Mouse (Mus musculus) olfactory bulb, adult 2 months (tissue): ENCODE data around the gene Parvb.

ENCODE experiments used
- CTCF ChIP-seq: fragments of 200-500 bp; IDR thresholded peaks from 2 replicates; pipeline ENCODE4 v1.5.1; 2012; ENCODE audit warnings: low read depth, mild to moderate bottlenecking, low read length, moderate library complexity; ENCODE audit not compliant: insufficient read depth
- POLR2A ChIP-seq: fragments of 200-500 bp; IDR thresholded peaks from 2 replicates; pipeline ENCODE4 v1.6.1; 2012; ENCODE audit warnings: mild to moderate bottlenecking, low read depth, low read length, moderate library complexity; ENCODE audit not compliant: insufficient read depth

DNA sequence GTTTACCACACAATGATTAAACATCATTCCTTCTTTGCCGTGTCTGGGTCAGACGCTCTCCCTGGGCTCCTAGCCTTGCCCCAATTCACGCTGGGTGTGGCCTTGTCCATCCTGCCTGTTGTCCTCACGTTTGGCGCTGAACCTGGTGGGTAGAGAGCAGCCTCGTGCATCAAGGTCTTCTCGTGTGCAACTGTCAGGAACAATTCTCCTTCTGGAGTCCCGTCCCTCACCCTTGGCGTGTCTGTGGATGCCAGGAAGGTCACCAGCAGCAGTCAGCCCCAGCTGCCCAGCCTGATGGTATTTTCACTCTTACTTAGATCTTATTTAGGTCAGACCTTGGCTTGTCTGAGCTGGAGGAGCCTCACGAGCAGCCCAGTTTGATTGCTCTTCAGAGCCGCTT lies 33.3 kb downstream of the Parvb start:
- TF ChIP-seq CTCF (no peak), POLR2A (no peak)
